Mouse (Mus musculus) CH12.LX (cell line): ENCODE measurements around the gene Hhip.

Source experiments
- CTCF ChIP-seq, 2 experiments: IDR thresholded peaks in 1 of 2; conservative IDR thresholded peaks in 1 of 2; 2 replicates each; pipeline ENCODE4 v1.5.1; 2011 to 2012; ENCODE audit warnings: low read depth in 2 of 2, low read length in 2 of 2, improper control_type of control experiment in 1 of 2, inconsistent platforms in 1 of 2, mild to moderate bottlenecking in 1 of 2, moderate library complexity in 1 of 2
- MAFK ChIP-seq: IDR thresholded peaks from 2 replicates; pipeline ENCODE4 v1.6.1; 2011; ENCODE audit warnings: low read length, improper control_type of control experiment; ENCODE audit not compliant: insufficient replicate concordance
- MAX ChIP-seq: IDR thresholded peaks from 2 replicates; pipeline ENCODE4 v1.6.1; 2011; ENCODE audit warnings: low read length, improper control_type of control experiment
- POLR2A ChIP-seq: IDR thresholded peaks from 2 replicates; pipeline ENCODE4 v1.6.1; 2011; ENCODE audit warnings: low read depth, mild to moderate bottlenecking, improper control_type of control experiment, low read length
- USF1 ChIP-seq: IDR thresholded peaks from 2 replicates; pipeline ENCODE4 v1.6.1; 2014; ENCODE audit warnings: low read depth, mild to moderate bottlenecking, inconsistent platforms, low read length, improper control_type of control experiment

GRCm38 (mm10) chr8:80056331-80057070 lies 1.3 kb downstream of the Hhip start:
- TF ChIP-seq POLR2A, result no peak
- no peak for TF ChIP-seq MAFK
- no peak for TF ChIP-seq USF1
- TF ChIP-seq MAX, result no peak
- TF ChIP-seq CTCF (conservative IDR thresholded peaks at IDR 0.05 in 1 of 2, IDR thresholded peaks at IDR 0.05 in 1 of 2; ENCODE audit: low read depth in 2 of 2, low read length in 2 of 2), result no peak
